Mouse (Mus musculus) stomach, postnatal 0 days (tissue): ENCODE measurements around the gene Synpr.

Experiments used
- CTCF ChIP-seq: IDR thresholded peaks from 2 replicates; pipeline ENCODE4 v1.5.1; 2016; ENCODE audit warnings: antibody characterized with exemption, low read depth, mild to moderate bottlenecking, moderate library complexity
- EP300 ChIP-seq: optimal IDR thresholded peaks from 2 replicates; pipeline ENCODE3; 2016; ENCODE audit warnings: antibody characterized with exemption

- no peak for TF ChIP-seq CTCF
- no peak for TF ChIP-seq EP300
Observed at GRCm38 (mm10) chr14:13551209-13551608, 266.6 kb downstream of the Synpr start.
